Mouse (Mus musculus) kidney, postnatal 10 days (tissue): ENCODE measurements at regions not wholly inside any gene's neighbourhood (a gene's known extent, or its start where the extent isn't known, plus 50 kb on each side); places are given as distances from the start of the nearest gene placed in this dataset.

ENCODE experiments used
- DNase-seq: peaks from one replicate; pipeline ENCODE4 v3.0.0; 2021; ENCODE audit warnings: mixed read lengths

- no peak for DNase-seq
These were observed 119.7 kb upstream of the Rpl38 start for GRCm38 (mm10) chr11:114548658-114549057.

- no peak for DNase-seq
These were observed 124.1 kb upstream of the Rpl38 start for GRCm38 (mm10) chr11:114544212-114544611.

GRCm38 (mm10) chr11:114542167-114542566 lies 126.2 kb upstream of the Rpl38 start:
- DNase-seq: no peak

GRCm38 (mm10) chr11:114540503-114540902 lies 127.8 kb upstream of the Rpl38 start:
- no peak for DNase-seq

GRCm38 (mm10) chr11:114536616-114537493 lies 131.5 kb upstream of the Rpl38 start:
- DNase-seq: no peak

- no peak for DNase-seq
These were observed 132.4 kb upstream of the Rpl38 start for GRCm38 (mm10) chr11:114535900-114536299.

- no peak for DNase-seq
These were observed 133.9 kb upstream of the Rpl38 start for GRCm38 (mm10) chr11:114534436-114534835.

- DNase-seq: no peak
These were observed 137.0 kb upstream of the Rpl38 start for GRCm38 (mm10) chr11:114531241-114531765.

- no peak for DNase-seq
These were observed 139.2 kb upstream of the Rpl38 start for GRCm38 (mm10) chr11:114528937-114529772.

GRCm38 (mm10) chr11:114523444-114524238 lies 144.7 kb upstream of the Rpl38 start:
- peak; percentile 88 for DNase-seq

GRCm38 (mm10) chr11:114515278-114515677 lies 153.0 kb upstream of the Rpl38 start:
- no peak for DNase-seq

GRCm38 (mm10) chr11:114514126-114514525 lies 154.2 kb upstream of the Rpl38 start:
- DNase-seq: no peak

GRCm38 (mm10) chr11:114513446-114513845 lies 154.9 kb upstream of the Rpl38 start:
- no peak for DNase-seq

GRCm38 (mm10) chr11:114511994-114512393 lies 156.3 kb upstream of the Rpl38 start:
- DNase-seq: peak; percentile 8

- DNase-seq: no peak
These were observed 165.8 kb upstream of the Rpl38 start for GRCm38 (mm10) chr11:114502562-114502961.

GRCm38 (mm10) chr11:114501869-114502540 lies 166.3 kb upstream of the Rpl38 start:
- no peak for DNase-seq

- DNase-seq: no peak
These were observed 167.9 kb upstream of the Rpl38 start for GRCm38 (mm10) chr11:114500416-114500815.

GRCm38 (mm10) chr11:114499665-114500064 lies 168.7 kb upstream of the Rpl38 start:
- DNase-seq: no peak

GRCm38 (mm10) chr11:114495520-114495921 lies 172.8 kb upstream of the Rpl38 start:
- peak; percentile 54 for DNase-seq

GRCm38 (mm10) chr11:114486455-114486854 lies 181.9 kb upstream of the Rpl38 start:
- no peak for DNase-seq

GRCm38 (mm10) chr11:114485429-114485828 lies 182.9 kb upstream of the Rpl38 start:
- DNase-seq: no peak

- no peak for DNase-seq
These were observed 183.7 kb upstream of the Rpl38 start for GRCm38 (mm10) chr11:114484668-114484953.
